Mouse (Mus musculus) left cerebral cortex, adult 2 months (tissue): ENCODE measurements at regions not wholly inside any gene's neighbourhood (a gene's known extent, or its start where the extent isn't known, plus 50 kb on each side); places are given as distances from the start of the nearest gene placed in this dataset.
"Not testable (repeated sequence)": the region's sequence is repeated elsewhere in the genome, so short reads cannot be mapped to it uniquely, and the experiment has no call there.

Experiments used
- DNase-seq, 2 experiments: peaks; one replicate each; pipeline ENCODE4 v3.0.0; 2021 to 2022; ENCODE audit warnings: low spot score in 2 of 2, mixed read lengths in 1 of 2; ENCODE audit errors: extremely low spot score in 1 of 2
- H3K27ac ChIP-seq: fragments of 200-600 bp; 2 replicates; pipeline ENCODE4 v1.8.1; 2022
- H3K4me3 ChIP-seq: fragments of 200-600 bp; 2 replicates; pipeline ENCODE4 v1.8.1; 2022
- CTCF ChIP-seq: fragments of 200-600 bp; IDR thresholded peaks from 2 replicates; pipeline ENCODE4 v1.8.1; 2022; ENCODE audit warnings: antibody characterized with exemption, mild to moderate bottlenecking, moderate library complexity
- intact Hi-C: fragments of 180-260 bp; cut with DNase I; formaldehyde crosslinking; loops from one replicate; pipeline ENCODE4 v1.15.1; 2025

DNA sequence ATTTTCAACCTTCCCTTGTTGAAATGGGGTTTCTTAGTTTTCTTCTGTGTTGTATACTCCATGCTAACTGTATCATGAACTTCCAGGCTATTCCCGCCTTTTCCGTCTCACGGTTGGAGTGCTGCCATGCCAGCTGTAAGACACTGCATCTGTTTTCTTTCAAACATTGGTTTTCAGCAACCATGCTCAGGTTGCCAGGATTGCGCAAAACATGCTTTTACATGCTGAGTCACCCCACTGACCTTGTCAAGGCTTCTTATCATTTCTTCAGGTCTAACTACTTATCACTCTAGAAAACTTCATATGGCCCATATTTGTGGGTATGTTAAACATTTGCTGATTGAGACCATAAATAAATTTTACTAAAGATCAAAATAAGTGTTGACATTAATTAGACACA lies 551.2 kb downstream of the Tlr4 start:
- DNase-seq = no peak
- Histone ChIP-seq H3K27ac (no peak overlapping the region), H3K4me3 (no peak overlapping the region)
- no peak for TF ChIP-seq CTCF
- intact Hi-C loops = no loop called here

DNA sequence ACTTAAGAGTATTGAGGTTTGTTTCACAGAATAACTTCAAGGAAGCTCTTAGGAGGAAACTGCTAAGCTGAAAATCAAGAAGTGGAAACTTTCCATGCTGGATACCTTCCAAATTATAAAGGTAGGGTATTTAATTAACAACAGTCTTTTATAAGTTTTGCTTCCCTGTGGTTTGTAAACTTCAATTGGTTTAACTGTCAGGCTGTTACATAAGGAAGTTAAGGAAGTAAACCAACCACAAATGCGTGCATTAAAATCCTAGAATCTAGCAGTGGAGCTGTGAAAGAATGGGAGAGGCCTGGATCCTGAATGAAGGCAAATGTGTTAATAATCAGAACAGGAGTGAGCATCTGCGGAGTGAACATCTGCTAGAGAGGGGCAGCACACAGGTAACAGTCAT lies 560.5 kb downstream of the Tlr4 start:
- no peak for DNase-seq
- Histone ChIP-seq H3K27ac (no peak overlapping the region), H3K4me3 (no peak overlapping the region)
- intact Hi-C loops = no loop called here
- TF ChIP-seq CTCF = no peak

DNA sequence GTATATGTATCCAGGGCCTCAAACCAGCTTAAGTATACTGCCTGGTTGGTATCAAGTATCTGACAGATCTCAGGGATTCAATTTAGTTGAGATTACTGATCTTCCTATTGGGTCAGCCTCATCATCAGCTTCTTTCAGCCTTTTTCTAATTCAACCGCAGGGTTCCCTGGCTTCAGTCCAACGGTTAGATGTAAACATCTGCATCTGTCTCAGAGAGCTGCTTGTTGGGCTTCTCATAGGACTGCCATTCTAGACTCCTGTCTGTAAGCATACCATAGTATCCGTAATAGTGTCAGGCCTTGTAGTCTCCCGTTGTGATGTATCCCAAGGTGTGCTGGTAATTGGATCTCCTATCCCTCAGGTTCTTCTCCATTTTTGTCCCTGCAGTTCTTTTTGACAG lies 575.6 kb downstream of the Tlr4 start:
- no peak for TF ChIP-seq CTCF
- Histone ChIP-seq H3K4me3 (no peak overlapping the region), H3K27ac (no peak overlapping the region)
- intact Hi-C loops = no loop called here
- no peak for DNase-seq

DNA sequence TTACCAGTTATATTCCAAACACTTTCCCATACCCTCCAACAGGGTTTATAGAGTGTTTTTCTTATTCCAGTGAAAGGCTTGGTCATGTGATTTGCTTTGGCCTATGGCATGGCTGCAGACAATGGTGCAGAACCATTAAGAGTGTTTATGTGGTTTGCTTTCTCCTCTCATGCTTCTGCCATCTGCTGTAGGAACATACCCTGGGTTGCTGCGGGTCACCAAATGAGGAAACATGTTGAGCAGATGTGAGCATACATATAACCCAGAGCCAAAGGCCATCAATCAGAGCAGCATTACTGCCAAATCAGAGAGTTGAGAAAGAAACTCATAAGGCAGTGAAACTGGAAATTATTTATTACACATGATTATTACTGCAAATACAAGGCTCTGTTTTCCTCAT lies 596.7 kb downstream of the Tlr4 start:
- no peak for TF ChIP-seq CTCF
- Histone ChIP-seq H3K4me3 (no peak overlapping the region), H3K27ac (no peak overlapping the region)
- no peak for DNase-seq
- intact Hi-C loops = no loop called here

- TF ChIP-seq CTCF = no peak
- no peak for DNase-seq
- H3K27ac ChIP-seq = no peak overlapping the region
- H3K4me3 ChIP-seq = no peak overlapping the region
- intact Hi-C loops = no loop called here
Observed at GRCm38 (mm10) chr4:67425712-67426111, 598.3 kb downstream of the Tlr4 start.

DNA sequence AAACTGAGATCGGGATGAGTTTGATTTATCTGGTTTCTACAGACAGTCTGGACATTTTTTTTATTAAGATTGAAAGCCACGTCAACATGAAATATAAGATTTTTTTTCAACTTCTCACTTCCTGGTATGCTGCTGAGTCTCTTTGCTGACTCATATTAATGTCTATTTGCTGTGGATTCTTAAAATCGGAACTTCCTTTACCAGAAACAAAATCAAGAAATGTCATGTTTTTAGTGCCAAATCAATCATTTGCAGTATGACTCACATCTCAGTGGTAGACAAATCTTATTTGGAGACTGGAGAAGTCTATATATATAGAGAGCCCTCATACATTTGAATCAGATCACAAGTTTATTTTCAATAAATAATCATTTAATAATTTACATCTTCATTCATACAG lies 620.5 kb downstream of the Tlr4 start:
- TF ChIP-seq CTCF = no peak
- DNase-seq = no peak
- intact Hi-C loops = no loop called here
- Histone ChIP-seq H3K4me3 (no peak overlapping the region), H3K27ac (no peak overlapping the region)

GRCm38 (mm10) chr4:67459871-67460270 lies 632.5 kb downstream of the Tlr4 start:
- H3K27ac ChIP-seq, DNase-seq, H3K4me3 ChIP-seq, intact Hi-C loops: not testable (repeated sequence)

DNA sequence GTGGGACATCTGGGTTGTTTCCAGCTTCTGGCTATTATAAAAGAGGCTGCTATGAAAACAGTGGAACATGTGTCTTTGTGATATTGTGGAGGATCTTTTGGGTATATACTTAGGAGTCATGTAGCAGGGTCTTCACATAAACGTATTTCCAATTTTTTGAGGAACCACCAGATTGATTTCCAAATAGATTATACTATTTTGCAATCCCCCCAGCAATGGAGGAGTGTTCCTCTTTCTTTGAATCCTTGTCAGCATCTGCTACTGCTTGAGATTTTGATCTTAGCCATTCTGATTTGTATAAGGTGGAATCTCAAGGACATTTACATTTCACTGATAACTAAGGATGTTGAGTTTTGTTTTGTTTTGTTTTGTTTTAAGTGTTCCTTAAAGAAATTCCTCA lies 645.6 kb downstream of the Tlr4 start:
- Histone ChIP-seq H3K27ac (no peak overlapping the region), H3K4me3 (no peak overlapping the region)
- DNase-seq = no peak
- intact Hi-C loops = loop anchor here (10.0 kb wide), 1 partner anchor 528 kb away; no protein-coding TSS in a partner anchor
- TF ChIP-seq CTCF = no peak

- Histone ChIP-seq H3K4me3 (no peak overlapping the region), H3K27ac (no peak overlapping the region)
- TF ChIP-seq CTCF = peak; percentile 78
- DNase-seq = peak; percentile 24 to 34
- intact Hi-C loops = loop anchor here (2.0 to 10.0 kb wide), 5 partner anchors 515 to 1473 kb away; no protein-coding TSS in a partner anchor
Observed at GRCm38 (mm10) chr4:67477264-67477845, 650.0 kb downstream of the Tlr4 start.

- Histone ChIP-seq H3K4me3 (no peak overlapping the region), H3K27ac (no peak overlapping the region)
- DNase-seq = no peak
- intact Hi-C loops = loop anchor here (5.0 to 10.0 kb wide), 4 partner anchors 514 to 1369 kb away; no protein-coding TSS in a partner anchor
- no peak for TF ChIP-seq CTCF
Observed at GRCm38 (mm10) chr4:67478081-67478480, 650.7 kb downstream of the Tlr4 start.

- intact Hi-C loops = no loop called here
- DNase-seq = no peak
- H3K27ac ChIP-seq = no peak overlapping the region
- TF ChIP-seq CTCF = no peak
- H3K4me3 ChIP-seq = no peak overlapping the region
Observed at GRCm38 (mm10) chr4:67522235-67522634, 694.9 kb downstream of the Tlr4 start.

DNA sequence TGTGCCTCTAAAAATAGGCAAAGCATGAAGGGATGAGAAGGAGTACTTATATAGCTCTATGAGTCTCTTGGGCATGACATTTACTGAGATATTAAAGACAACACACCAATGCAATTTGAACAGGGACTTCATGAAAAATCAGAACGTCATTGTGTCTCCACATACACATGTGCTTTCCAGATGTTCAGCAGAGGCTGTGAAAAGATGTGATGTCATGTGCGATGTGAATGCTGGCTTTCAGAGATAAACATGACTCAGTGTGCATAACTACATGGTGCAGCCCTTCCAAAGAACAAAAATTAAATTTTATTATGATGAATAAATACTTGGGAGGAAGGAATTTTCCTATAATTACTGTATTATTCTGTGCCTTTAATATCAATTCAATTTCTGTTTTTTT lies 695.8 kb downstream of the Tlr4 start:
- no peak for TF ChIP-seq CTCF

DNA sequence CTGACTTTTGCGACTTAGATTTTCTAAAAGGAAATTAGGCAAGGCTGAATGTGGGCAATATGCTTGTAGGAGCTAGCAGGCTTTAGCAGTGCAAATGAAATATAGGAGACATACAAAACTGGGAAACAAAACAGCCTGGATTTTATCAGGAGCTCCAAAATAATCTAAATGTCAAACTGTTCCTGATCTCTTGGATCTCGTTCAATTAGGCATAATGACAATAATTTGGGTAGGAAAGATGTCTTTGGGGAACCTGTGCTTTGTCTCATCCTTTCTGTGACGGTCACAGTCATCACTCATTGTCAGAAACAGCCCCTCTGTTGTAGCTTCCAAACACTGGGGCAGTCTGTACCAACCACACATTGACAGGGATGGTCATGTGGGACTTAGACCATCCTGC lies 702.2 kb downstream of the Tlr4 start:
- TF ChIP-seq CTCF = no peak
- DNase-seq = no peak
- Histone ChIP-seq H3K4me3 (no peak overlapping the region), H3K27ac (no peak overlapping the region)
- intact Hi-C loops = no loop called here

More for the DNA sequence above, 695.8 kb downstream of the Tlr4 start:
- Histone ChIP-seq H3K4me3 (no peak overlapping the region), H3K27ac (no peak overlapping the region)
- no peak for DNase-seq
- intact Hi-C loops = no loop called here
